Mouse (Mus musculus): ENCODE measurements around the gene Aox3. TPM values are rescaled to one million over a fixed set of nuclear protein-coding genes. Genes with fewer than 3 reads are reported as not detected.

Gene Aox3
- polyA plus RNA-seq, 1 experiment: 1.5 TPM

DNA sequence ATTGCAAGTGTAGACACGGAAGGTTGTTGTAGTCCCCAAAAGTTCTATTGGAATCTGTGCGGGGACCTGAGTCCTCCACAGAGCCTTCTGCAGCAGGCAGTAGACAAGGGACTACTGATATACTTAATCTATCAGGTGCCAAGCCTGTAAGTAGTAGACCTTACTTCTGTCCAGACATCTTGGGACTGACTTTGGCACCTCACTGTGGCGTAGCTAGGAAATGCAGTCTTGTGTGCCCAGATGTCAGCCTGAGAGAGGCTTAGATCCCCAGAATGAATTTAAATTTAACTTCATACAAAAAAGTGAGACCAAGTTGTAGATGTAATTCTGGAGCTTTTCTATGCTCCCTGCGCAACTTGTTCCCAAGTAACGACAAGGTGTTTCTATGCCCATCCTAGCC, 33.2 kb upstream of the Aox3 start:
- TF ChIP-seq EP300 (IDR thresholded peaks at IDR 0.05; ENCODE audit: insufficient read depth, low read depth, low read length) (no peak), CTCF (IDR thresholded peaks at IDR 0.05; ENCODE audit: low read depth, low read length) (peak; percentile 30)
- H3K9ac ChIP-seq (ENCODE audit: low read depth, poor library complexity, severe bottlenecking): no peak overlapping the region
- no peaks in the 10 kb centered on the region for H3K4me1 ChIP-seq (ENCODE audit: control insufficient read depth, insufficient read depth, low read length)
- no peak overlapping the region for H3K27ac ChIP-seq (ENCODE audit: insufficient read depth, low read length)
- no peaks in the 10 kb centered on the region for H3K36me3 ChIP-seq (ENCODE audit: control insufficient read depth, insufficient read depth, low read length, poor library complexity, severe bottlenecking)
- no peaks in the 10 kb centered on the region for H3K9me3 ChIP-seq (replicated peaks; ENCODE audit: control insufficient read depth, insufficient read depth, low read length, poor library complexity, severe bottlenecking)
- no peak overlapping the region for H3K4me3 ChIP-seq (ENCODE audit: low read depth, low read length)
- peaks cover 1% of the 10 kb centered on the region; the same call in 1 of the 2 replicates for H3K27me3 ChIP-seq (ENCODE audit: control insufficient read depth, insufficient read depth, low read length, poor library complexity, severe bottlenecking)

DNA sequence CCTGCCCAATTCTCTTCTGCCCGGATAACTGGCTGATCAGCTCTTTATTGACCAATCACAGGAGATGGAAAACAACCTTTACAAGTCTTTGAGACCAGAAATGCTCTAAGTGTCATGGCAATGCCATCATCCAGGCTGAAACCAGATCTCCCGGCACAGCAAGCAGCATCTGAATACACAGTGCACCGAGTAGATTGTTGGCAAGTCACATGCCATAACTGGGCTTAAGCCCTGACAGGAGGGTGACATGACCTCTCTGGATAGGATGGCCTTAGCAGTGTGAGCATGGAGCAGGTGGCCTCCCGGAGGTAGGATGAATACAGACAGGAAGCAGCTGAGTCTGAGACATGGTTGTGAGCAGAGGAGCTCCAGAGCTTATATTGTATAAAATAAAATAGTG, 32.5 kb upstream of the Aox3 start:
- Histone ChIP-seq H3K36me3 (ENCODE audit: control insufficient read depth, insufficient read depth, low read length, poor library complexity, severe bottlenecking) (no peaks in the 10 kb centered on the region), H3K27me3 (ENCODE audit: control insufficient read depth, insufficient read depth, low read length, poor library complexity, severe bottlenecking) (no peaks in the 10 kb centered on the region), H3K4me1 (ENCODE audit: control insufficient read depth, insufficient read depth, low read length) (no peaks in the 10 kb centered on the region), H3K27ac (ENCODE audit: insufficient read depth, low read length) (no peak overlapping the region), H3K9ac (ENCODE audit: low read depth, poor library complexity, severe bottlenecking) (no peak overlapping the region), H3K4me3 (ENCODE audit: low read depth, low read length) (no peak overlapping the region), H3K9me3 (replicated peaks; ENCODE audit: control insufficient read depth, insufficient read depth, low read length, poor library complexity, severe bottlenecking) (no peaks in the 10 kb centered on the region)
- TF ChIP-seq EP300 (IDR thresholded peaks at IDR 0.05; ENCODE audit: insufficient read depth, low read depth, low read length): no peak
- no peak for TF ChIP-seq CTCF (IDR thresholded peaks at IDR 0.05; ENCODE audit: low read depth, low read length)
- no peak for TF ChIP-seq POLR2A (IDR thresholded peaks at IDR 0.05; ENCODE audit: insufficient read depth, low read length)

DNA sequence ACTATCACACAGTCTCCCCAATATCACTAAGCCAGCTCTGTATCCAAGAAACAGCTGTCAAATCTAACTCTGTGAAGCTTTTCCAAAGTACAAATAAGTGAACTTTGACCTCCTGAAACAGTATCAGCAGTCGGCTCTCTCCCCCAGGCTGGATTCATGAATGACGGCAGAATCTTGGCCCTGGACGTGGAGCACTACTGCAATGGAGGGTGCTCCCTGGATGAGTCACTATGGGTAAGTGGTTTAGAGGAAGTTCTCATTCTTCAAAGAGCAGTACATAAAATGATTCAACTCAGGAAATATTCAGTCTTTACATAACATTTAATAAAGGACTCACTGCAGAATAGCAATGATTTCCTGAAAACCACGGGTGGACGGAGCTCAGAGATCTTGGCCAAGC, 31.6 kb upstream of the Aox3 start:
- H3K27me3 ChIP-seq (ENCODE audit: control insufficient read depth, insufficient read depth, low read length, poor library complexity, severe bottlenecking): no peaks in the 10 kb centered on the region
- H3K4me1 ChIP-seq (ENCODE audit: control insufficient read depth, insufficient read depth, low read length): no peaks in the 10 kb centered on the region
- TF ChIP-seq POLR2A (IDR thresholded peaks at IDR 0.05; ENCODE audit: insufficient read depth, low read length): no peak
- no peak for TF ChIP-seq CTCF (IDR thresholded peaks at IDR 0.05; ENCODE audit: low read depth, low read length)
- no peak for TF ChIP-seq EP300 (IDR thresholded peaks at IDR 0.05; ENCODE audit: insufficient read depth, low read depth, low read length)
- H3K36me3 ChIP-seq (ENCODE audit: control insufficient read depth, insufficient read depth, low read length, poor library complexity, severe bottlenecking): no peaks in the 10 kb centered on the region
- no peak overlapping the region for H3K9ac ChIP-seq (ENCODE audit: low read depth, poor library complexity, severe bottlenecking)
- H3K4me3 ChIP-seq (ENCODE audit: low read depth, low read length): no peak overlapping the region
- H3K9me3 ChIP-seq (replicated peaks; ENCODE audit: control insufficient read depth, insufficient read depth, low read length, poor library complexity, severe bottlenecking): no peaks in the 10 kb centered on the region
- no peak overlapping the region for H3K27ac ChIP-seq (ENCODE audit: insufficient read depth, low read length)

DNA sequence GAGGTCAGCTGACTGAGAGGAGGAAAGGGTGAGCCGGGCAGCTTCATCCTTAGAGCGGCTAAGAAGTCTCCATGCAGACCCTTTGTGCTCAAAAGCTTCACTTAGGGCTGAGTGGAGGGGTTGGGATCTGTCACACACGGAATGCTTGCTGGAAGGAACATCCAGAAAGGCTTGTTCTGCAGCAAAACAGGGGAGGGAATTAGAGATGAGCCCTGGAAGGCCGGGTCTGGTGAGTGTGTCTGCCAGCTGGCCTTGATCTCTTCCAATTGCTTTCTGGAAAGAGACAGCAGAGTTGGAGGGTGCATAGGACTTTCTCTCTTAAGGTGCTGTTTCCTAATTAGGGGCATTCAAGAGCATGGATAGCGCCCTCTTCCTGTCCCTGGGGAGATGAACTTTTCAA, 23.6 kb upstream of the Aox3 start:
- Histone ChIP-seq H3K9me3 (replicated peaks; ENCODE audit: control insufficient read depth, insufficient read depth, low read length, poor library complexity, severe bottlenecking) (no peaks in the 10 kb centered on the region), H3K9ac (ENCODE audit: low read depth, poor library complexity, severe bottlenecking) (no peak overlapping the region), H3K27ac (ENCODE audit: insufficient read depth, low read length) (no peak overlapping the region), H3K4me3 (ENCODE audit: low read depth, low read length) (no peak overlapping the region), H3K36me3 (ENCODE audit: control insufficient read depth, insufficient read depth, low read length, poor library complexity, severe bottlenecking) (no peaks in the 10 kb centered on the region), H3K27me3 (ENCODE audit: control insufficient read depth, insufficient read depth, low read length, poor library complexity, severe bottlenecking) (no peaks in the 10 kb centered on the region), H3K4me1 (ENCODE audit: control insufficient read depth, insufficient read depth, low read length) (no peaks in the 10 kb centered on the region)
- TF ChIP-seq EP300 (IDR thresholded peaks at IDR 0.05; ENCODE audit: insufficient read depth, low read depth, low read length) (no peak), CTCF (IDR thresholded peaks at IDR 0.05; ENCODE audit: low read depth, low read length) (no peak), POLR2A (IDR thresholded peaks at IDR 0.05; ENCODE audit: insufficient read depth, low read length) (no peak)

DNA sequence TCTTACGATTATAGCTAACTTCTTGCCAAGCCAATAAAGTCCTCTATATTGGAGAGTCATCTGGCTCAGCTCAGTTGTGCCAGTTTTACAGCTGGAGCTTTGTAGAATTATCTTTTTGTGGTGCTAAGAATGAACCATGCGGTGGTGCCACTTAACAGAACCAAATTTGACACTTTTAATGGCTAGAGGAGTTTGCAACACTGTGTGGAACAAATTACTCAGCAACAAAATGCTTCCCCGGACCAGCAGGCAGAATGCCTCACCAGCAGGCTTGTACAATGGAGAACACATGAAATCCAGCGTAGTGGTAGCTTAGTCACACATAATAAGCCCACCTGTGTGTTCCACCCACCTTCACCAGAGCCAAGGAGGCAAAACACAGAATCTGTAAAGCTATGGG, 22.7 kb upstream of the Aox3 start:
- Histone ChIP-seq H3K9me3 (replicated peaks; ENCODE audit: control insufficient read depth, insufficient read depth, low read length, poor library complexity, severe bottlenecking) (no peaks in the 10 kb centered on the region), H3K4me3 (ENCODE audit: low read depth, low read length) (no peak overlapping the region), H3K4me1 (ENCODE audit: control insufficient read depth, insufficient read depth, low read length) (no peaks in the 10 kb centered on the region), H3K27ac (ENCODE audit: insufficient read depth, low read length) (no peak overlapping the region), H3K36me3 (ENCODE audit: control insufficient read depth, insufficient read depth, low read length, poor library complexity, severe bottlenecking) (no peaks in the 10 kb centered on the region), H3K9ac (ENCODE audit: low read depth, poor library complexity, severe bottlenecking) (no peak overlapping the region), H3K27me3 (ENCODE audit: control insufficient read depth, insufficient read depth, low read length, poor library complexity, severe bottlenecking) (no peaks in the 10 kb centered on the region)
- TF ChIP-seq CTCF (IDR thresholded peaks at IDR 0.05; ENCODE audit: low read depth, low read length) (no peak), POLR2A (IDR thresholded peaks at IDR 0.05; ENCODE audit: insufficient read depth, low read length) (no peak), EP300 (IDR thresholded peaks at IDR 0.05; ENCODE audit: insufficient read depth, low read depth, low read length) (no peak)

DNA sequence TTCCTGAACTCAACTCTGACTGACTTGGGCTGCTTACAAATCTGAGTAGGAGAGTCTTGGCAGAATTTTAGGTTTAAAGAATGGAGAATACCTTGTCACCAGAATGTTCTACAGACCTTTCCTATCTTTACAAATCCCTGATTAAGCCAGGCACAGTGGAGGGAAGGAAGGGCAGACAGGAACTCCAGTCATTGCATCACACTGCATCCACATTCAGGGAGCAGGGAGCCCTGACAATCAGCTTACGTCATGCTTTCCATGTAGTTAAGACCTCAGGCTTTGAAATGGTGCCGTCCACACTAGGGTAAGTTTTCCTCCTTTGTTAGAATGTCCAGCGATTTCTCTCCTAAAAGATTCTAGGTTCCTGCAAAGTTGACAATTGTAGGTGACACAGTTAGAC, 21.7 kb upstream of the Aox3 start:
- H3K9ac ChIP-seq (ENCODE audit: low read depth, poor library complexity, severe bottlenecking): no peak overlapping the region
- H3K9me3 ChIP-seq (replicated peaks; ENCODE audit: control insufficient read depth, insufficient read depth, low read length, poor library complexity, severe bottlenecking): no peaks in the 10 kb centered on the region
- H3K27ac ChIP-seq (ENCODE audit: insufficient read depth, low read length): no peak overlapping the region
- no peaks in the 10 kb centered on the region for H3K36me3 ChIP-seq (ENCODE audit: control insufficient read depth, insufficient read depth, low read length, poor library complexity, severe bottlenecking)
- TF ChIP-seq EP300 (IDR thresholded peaks at IDR 0.05; ENCODE audit: insufficient read depth, low read depth, low read length) (no peak), CTCF (IDR thresholded peaks at IDR 0.05; ENCODE audit: low read depth, low read length) (no peak)
- H3K27me3 ChIP-seq (ENCODE audit: control insufficient read depth, insufficient read depth, low read length, poor library complexity, severe bottlenecking): no peaks in the 10 kb centered on the region
- H3K4me1 ChIP-seq (ENCODE audit: control insufficient read depth, insufficient read depth, low read length): no peaks in the 10 kb centered on the region
- H3K4me3 ChIP-seq (ENCODE audit: low read depth, low read length): no peak overlapping the region

Data from ES-Bruce4 (cell line).